Mouse (Mus musculus) MEL (cell line): ENCODE results near the gene Capn12. TPM values are rescaled to one million over a fixed set of nuclear protein-coding genes. Genes with fewer than 3 reads are reported as not detected.

Source experiments
- DNase-seq: peaks from one replicate; pipeline ENCODE4 v3.0.0; 2011; ENCODE audit warnings: low read depth, low spot score
- H3K27ac ChIP-seq: 2 replicates; pipeline ENCODE4 v1.5.1; 2012; ENCODE audit warnings: low read depth, mild to moderate bottlenecking, control low read depth, low read length, moderate library complexity; ENCODE audit not compliant: control insufficient read depth
- H3K27me3 ChIP-seq, 2 experiments: fragments of 150-350 bp in 1 of 2; sonication (generic) in 1 of 2; 2 replicates each; pipeline ENCODE4 v1.6.1; 2012; ENCODE audit warnings: low read length in 2 of 2, mild to moderate bottlenecking in 2 of 2, improper control_type of control experiment in 1 of 2, moderate library complexity in 1 of 2; ENCODE audit not compliant: insufficient read depth in 2 of 2, control insufficient read depth in 1 of 2
- H3K36me3 ChIP-seq, 2 experiments: 2 replicates each; pipeline ENCODE4 v1.6.1; 2012 to 2014; ENCODE audit warnings: low read length in 2 of 2, improper control_type of control experiment in 1 of 2, inconsistent platforms in 1 of 2, mild to moderate bottlenecking in 1 of 2; ENCODE audit not compliant: insufficient read depth in 2 of 2, control insufficient read depth in 1 of 2
- H3K4me1 ChIP-seq, 2 experiments: fragments of 150-350 bp in 1 of 2; sonication (generic) in 1 of 2; 2 replicates each; pipeline ENCODE4 v1.6.1; 2012; ENCODE audit warnings: low read length in 2 of 2, improper control_type of control experiment in 1 of 2, mild to moderate bottlenecking in 1 of 2; ENCODE audit not compliant: insufficient read depth in 2 of 2, control insufficient read depth in 1 of 2
- H3K4me3 ChIP-seq, 2 experiments: fragments of 150-350 bp in 1 of 2; sonication (generic) in 1 of 2; 2 replicates each; pipeline ENCODE4 v1.5.1; 2012; ENCODE audit warnings: low read depth in 2 of 2, low read length in 2 of 2, mild to moderate bottlenecking in 2 of 2, moderate library complexity in 2 of 2, control low read depth in 1 of 2, improper control_type of control experiment in 1 of 2; ENCODE audit not compliant: control insufficient read depth in 1 of 2, insufficient read depth in 1 of 2
- H3K79me2 ChIP-seq: 2 replicates; pipeline ENCODE4 v1.6.1; 2012; ENCODE audit warnings: mild to moderate bottlenecking, low read length, moderate library complexity; ENCODE audit not compliant: control insufficient read depth, poor library complexity, insufficient read depth
- H3K9ac ChIP-seq: 2 replicates; pipeline ENCODE4 v1.6.1; 2012; ENCODE audit warnings: low read depth, mild to moderate bottlenecking, control low read depth, low read length, moderate library complexity; ENCODE audit not compliant: control insufficient read depth, poor library complexity, severe bottlenecking
- H3K9me3 ChIP-seq: fragments of 150-350 bp; sonication (generic); replicated peaks from 2 replicates; pipeline ENCODE4 v1.6.1; 2012; ENCODE audit warnings: mild to moderate bottlenecking, low read length, improper control_type of control experiment, moderate library complexity; ENCODE audit not compliant: insufficient read depth
- BHLHE40 ChIP-seq: IDR thresholded peaks from 2 replicates; pipeline ENCODE4 v1.6.1; 2012; ENCODE audit warnings: low read depth, mild to moderate bottlenecking, inconsistent platforms, low read length, improper control_type of control experiment, borderline replicate concordance
- CHD1 ChIP-seq: IDR thresholded peaks from 2 replicates; pipeline ENCODE4 v1.6.1; 2012; ENCODE audit warnings: low read depth, mild to moderate bottlenecking, inconsistent platforms, low read length, improper control_type of control experiment
- E2F4 ChIP-seq: IDR thresholded peaks from 2 replicates; pipeline ENCODE4 v1.6.1; 2011; ENCODE audit warnings: low read depth, low read length, improper control_type of control experiment, borderline replicate concordance
- ELF1 ChIP-seq: IDR thresholded peaks from 2 replicates; pipeline ENCODE4 v1.6.1; 2014; ENCODE audit warnings: low read depth, mild to moderate bottlenecking, inconsistent platforms, low read length, improper control_type of control experiment, moderate library complexity
- EP300 ChIP-seq, 2 experiments: IDR thresholded peaks; 2 replicates each; pipeline ENCODE4 v1.6.1; 2011; ENCODE audit warnings: improper control_type of control experiment in 2 of 2, low read length in 2 of 2, low read depth in 1 of 2, mild to moderate bottlenecking in 1 of 2
- GABPA ChIP-seq: IDR thresholded peaks from 2 replicates; pipeline ENCODE4 v1.6.1; 2012; ENCODE audit warnings: low read depth, mild to moderate bottlenecking, inconsistent platforms, low read length, improper control_type of control experiment, moderate library complexity
- GATA1 ChIP-seq: IDR thresholded peaks from 2 replicates; pipeline ENCODE4 v1.6.1; 2011; ENCODE audit warnings: low read depth, low read length, improper control_type of control experiment
- JUND ChIP-seq: IDR thresholded peaks from 2 replicates; pipeline ENCODE4 v1.6.1; 2011; ENCODE audit warnings: low read depth, mild to moderate bottlenecking, improper control_type of control experiment, low read length
- KAT2A ChIP-seq: conservative IDR thresholded peaks from 2 replicates; pipeline ENCODE4 v1.6.1; 2012; ENCODE audit warnings: low read depth, low read length, improper control_type of control experiment, inconsistent platforms
- MAX ChIP-seq: IDR thresholded peaks from 2 replicates; pipeline ENCODE4 v1.6.1; 2011; ENCODE audit warnings: low read length, improper control_type of control experiment
- MXI1 ChIP-seq: IDR thresholded peaks from 2 replicates; pipeline ENCODE4 v1.6.1; 2011; ENCODE audit warnings: mild to moderate bottlenecking, low read depth, low read length, improper control_type of control experiment
- MYB ChIP-seq: IDR thresholded peaks from 2 replicates; pipeline ENCODE4 v1.6.1; 2011; ENCODE audit warnings: mild to moderate bottlenecking, low read depth, low read length, improper control_type of control experiment
- MYC ChIP-seq: IDR thresholded peaks from 2 replicates; pipeline ENCODE4 v1.6.1; 2011; ENCODE audit warnings: low read depth, mild to moderate bottlenecking, low read length, improper control_type of control experiment, moderate library complexity
- NELFE ChIP-seq: IDR thresholded peaks from 2 replicates; pipeline ENCODE4 v1.6.1; 2011; ENCODE audit warnings: low read depth, low read length, improper control_type of control experiment
- POLR2AphosphoS2 ChIP-seq: IDR thresholded peaks from 2 replicates; pipeline ENCODE4 v1.6.1; 2011; ENCODE audit warnings: low read length, improper control_type of control experiment
- SIN3A ChIP-seq: IDR thresholded peaks from 2 replicates; pipeline ENCODE4 v1.6.1; 2012; ENCODE audit warnings: low read length, improper control_type of control experiment, inconsistent platforms
- TAL1 ChIP-seq: IDR thresholded peaks from 2 replicates; pipeline ENCODE4 v1.6.1; 2012; ENCODE audit warnings: mild to moderate bottlenecking, inconsistent platforms, low read length, moderate library complexity, mixed read lengths
- TBP ChIP-seq: IDR thresholded peaks from 2 replicates; pipeline ENCODE4 v1.8.0; 2011; ENCODE audit warnings: low read depth, low read length, improper control_type of control experiment
- UBTF ChIP-seq: IDR thresholded peaks from 2 replicates; pipeline ENCODE4 v1.6.1; 2012; ENCODE audit warnings: low read depth, mild to moderate bottlenecking, inconsistent platforms, low read length, improper control_type of control experiment, moderate library complexity, borderline replicate concordance; ENCODE audit not compliant: insufficient read depth
- USF2 ChIP-seq, 2 experiments: IDR thresholded peaks; 2 replicates each; pipeline ENCODE4 v1.6.1; 2011 to 2012; ENCODE audit warnings: improper control_type of control experiment in 2 of 2, low read length in 2 of 2, borderline replicate concordance in 1 of 2, inconsistent platforms in 1 of 2, low read depth in 1 of 2, mild to moderate bottlenecking in 1 of 2; ENCODE audit not compliant: insufficient read depth in 1 of 2
- ZNF384 ChIP-seq: IDR thresholded peaks from 2 replicates; pipeline ENCODE4 v1.6.1; 2012; ENCODE audit warnings: low read depth, mild to moderate bottlenecking, inconsistent platforms, low read length, improper control_type of control experiment
- polyA plus RNA-seq, 2 experiments: library from polyadenylated mRNA; stranded (reverse) in 1 of 2; unstranded in 1 of 2; fragments of >175 nt in 1 of 2; fragments of >200 nt in 1 of 2; gene quantifications; 2 replicates each; pipeline versions ENCODE4 v1.2.1 to v1.2.4; 2012; ENCODE audit warnings: low replicate concordance in 2 of 2, low read depth in 1 of 2; ENCODE audit not compliant: insufficient read length in 2 of 2, insufficient read depth in 1 of 2, missing spikeins in 1 of 2
- total RNA-seq: library from RNA; depleted of rRNA; stranded (reverse); fragments of 300-350 nt; gene quantifications from 2 replicates; pipeline ENCODE4 v1.2.3, GENCODE M21; 2012

Gene Capn12
- total and polyA plus RNA-seq, 3 experiments: 0.19 TPM; not detected in 2

GRCm38 (mm10) chr7:28936787-28937186, 55.6 kb downstream of the Capn12 start:
- H3K36me3 ChIP-seq: peaks cover 3 to 4% of the 10 kb centered on the region in 2 experiments
- H3K9ac ChIP-seq: no peak overlapping the region

GRCm38 (mm10) chr7:28938654-28939053, 57.4 kb downstream of the Capn12 start:
- H3K27me3 ChIP-seq: no peaks in the 10 kb centered on the region
- no peaks in the 10 kb centered on the region for H3K4me1 ChIP-seq

More at GRCm38 (mm10) chr7:28936787-28937186, 55.6 kb downstream of the Capn12 start:
- no peak overlapping the region for H3K27ac ChIP-seq
- H3K4me3 ChIP-seq: no peak overlapping the region
- DNase-seq: no peak
- peaks cover 0 to 4% of the 10 kb centered on the region in 2 experiments; a peak in 1 of 4 replicates for H3K4me1 ChIP-seq
- TF ChIP-seq TBP (no peak), UBTF (no peak), SIN3A (no peak), EP300 (IDR thresholded peaks at IDR 0.05; ENCODE audit: low read depth in 1 of 2, low read length in 2 of 2) (no peak), MAX (no peak), TAL1 (no peak), MXI1 (no peak), POLR2AphosphoS2 (no peak), E2F4 (no peak), NELFE (no peak), USF2 (IDR thresholded peaks at IDR 0.05; ENCODE audit: borderline replicate concordance in 1 of 2, insufficient read depth in 1 of 2, low read depth in 1 of 2, low read length in 2 of 2) (no peak)
- H3K9me3 ChIP-seq: no peaks in the 10 kb centered on the region
- no peaks in the 10 kb centered on the region for H3K27me3 ChIP-seq
- H3K79me2 ChIP-seq: peaks cover 51% of the 10 kb centered on the region

More at GRCm38 (mm10) chr7:28938654-28939053, 57.4 kb downstream of the Capn12 start:
- H3K9me3 ChIP-seq: no peaks in the 10 kb centered on the region
- DNase-seq: no peak
- H3K9ac ChIP-seq: no peak overlapping the region
- peaks cover 52% of the 10 kb centered on the region for H3K79me2 ChIP-seq
- H3K4me3 ChIP-seq: no peak overlapping the region
- peaks cover 0 to 3% of the 10 kb centered on the region in 2 experiments; a peak in 2 of 4 replicates for H3K36me3 ChIP-seq
- TF ChIP-seq KAT2A (no peak), MYC (no peak), ELF1 (no peak), CHD1 (no peak), GATA1 (no peak), JUND (no peak), GABPA (no peak), E2F4 (no peak), SIN3A (no peak), BHLHE40 (no peak), MYB (no peak), ZNF384 (no peak)
- H3K27ac ChIP-seq: no peak overlapping the region
